Mouse (Mus musculus): ENCODE results near the gene Vps25.

DNA sequence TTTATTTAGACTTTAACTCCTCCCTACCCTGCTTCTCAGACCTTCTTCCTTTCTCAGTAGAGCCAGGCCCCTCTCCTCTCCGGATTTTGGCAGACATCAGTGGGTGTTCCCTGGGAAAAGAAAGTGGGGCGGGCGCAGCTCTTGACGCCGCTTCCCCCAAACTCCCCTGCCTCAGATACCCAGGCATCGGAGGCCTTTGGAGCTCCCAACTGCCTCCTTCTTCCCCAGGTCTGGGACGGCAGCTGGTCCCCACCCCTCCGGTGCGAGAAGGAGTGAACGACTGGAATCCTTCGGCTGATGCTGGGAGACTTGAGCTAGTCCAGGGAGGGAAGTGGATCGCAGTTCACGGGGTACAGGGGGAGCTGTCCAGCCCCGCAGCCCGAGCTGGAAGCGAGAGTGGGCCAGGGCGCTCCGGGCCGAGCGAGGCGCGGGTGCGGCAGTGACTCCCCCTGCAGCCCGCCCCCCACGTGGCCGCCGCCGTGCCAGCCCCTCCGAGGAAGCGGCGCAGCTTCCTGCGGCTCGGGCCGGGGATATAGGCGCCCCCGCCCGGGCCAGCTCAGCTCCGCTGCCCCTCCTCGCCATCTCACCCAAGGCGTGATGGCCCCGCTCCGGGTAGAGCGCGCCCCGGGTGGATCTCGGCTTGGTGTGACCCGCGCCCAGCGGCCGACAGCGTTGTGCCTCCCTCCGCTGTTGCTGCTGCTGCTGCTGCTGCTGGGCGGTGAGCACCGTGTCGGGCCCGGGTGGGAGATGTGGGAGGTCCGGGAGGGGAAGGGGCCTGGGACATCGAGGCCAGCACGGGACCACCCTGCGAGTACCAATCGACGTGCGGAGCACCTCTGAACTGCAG is 7.4 kb upstream of the Vps25 start, which contains the start of gene Ramp2:
- TF ChIP-seq ZNF384 (IDR thresholded peaks at IDR 0.05; ENCODE audit: low read depth, low read length) (no peak), HCFC1 (IDR thresholded peaks at IDR 0.05; ENCODE audit: borderline replicate concordance, insufficient read depth, low read length) (no peak), CHD2 (IDR thresholded peaks at IDR 0.05; ENCODE audit: low read depth, low read length) (no peak)

Data from ES-E14 (cell line).